In the genomic region with DNA sequence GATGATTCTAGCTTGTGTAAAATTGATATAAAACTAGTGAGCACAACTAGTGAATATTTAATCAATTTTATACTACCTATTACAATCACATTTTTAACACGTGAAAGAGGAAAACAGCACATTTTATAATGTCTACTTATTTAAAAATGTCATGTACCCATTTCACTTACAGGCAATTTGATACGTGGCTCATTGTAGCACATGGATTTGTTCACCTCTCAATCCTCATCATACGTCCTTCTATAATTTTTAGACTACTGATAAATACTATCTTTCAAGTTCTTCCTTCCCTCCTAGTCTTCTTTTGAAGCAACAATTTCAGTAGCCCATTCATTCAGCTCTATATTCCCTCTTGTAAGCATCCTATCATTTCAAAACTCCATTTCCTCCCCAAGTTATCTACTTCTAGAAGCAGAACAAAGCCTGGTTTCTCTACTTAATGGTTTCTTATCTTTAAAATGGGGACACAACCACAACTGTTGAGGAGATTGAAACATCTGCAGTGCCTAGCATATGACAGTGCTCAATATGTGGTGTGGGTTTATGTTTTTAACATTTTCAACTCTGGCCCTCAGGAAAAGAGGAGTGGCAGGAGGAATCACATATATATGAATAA, we compare ENCODE assay signal across 24 mouse cellular contexts. TPM values are rescaled to one million over a fixed set of nuclear protein-coding genes. Genes with fewer than 3 reads are reported as not detected.
"Had no signal": no experiment of that assay in that cellular context is flagged by ENCODE, and none has a peak within 500 bp of the region (broad histone marks: within the 10 kb centered on the region; RNA-seq: fewer than 3 reads in every experiment).

No protein-coding gene starts in this region.

- H3K27ac ChIP-seq: lung, embryonic 15.5 days; macrophage; midbrain, embryonic 12.5 days; neural tube, embryonic 13.5 days; neural tube, embryonic 15.5 days; stomach, embryonic 15.5 days; stomach, postnatal 0 days had no signal

- ATAC-seq: lung, postnatal 0 days; midbrain, embryonic 16.5 days had no signal

- H3K9ac ChIP-seq: lung, embryonic 15.5 days; midbrain, embryonic 12.5 days; neural tube, embryonic 13.5 days; neural tube, embryonic 15.5 days; stomach, embryonic 15.5 days had no signal

- H3K4me1 ChIP-seq: lung, embryonic 15.5 days; midbrain, embryonic 12.5 days; neural tube, embryonic 13.5 days; neural tube, embryonic 15.5 days; stomach, embryonic 15.5 days had no signal

- H3K36me3 ChIP-seq: lung, embryonic 15.5 days; midbrain, embryonic 12.5 days; neural tube, embryonic 13.5 days; neural tube, embryonic 15.5 days; stomach, embryonic 15.5 days had no signal

- H3K4me2 ChIP-seq: lung, embryonic 15.5 days; midbrain, embryonic 12.5 days; neural tube, embryonic 13.5 days; neural tube, embryonic 15.5 days; stomach, embryonic 15.5 days had no signal

- H3K9me3 ChIP-seq: lung, embryonic 15.5 days; midbrain, embryonic 12.5 days; neural tube, embryonic 13.5 days; neural tube, embryonic 15.5 days; stomach, embryonic 15.5 days had no signal

- H3K4me3 ChIP-seq: lung, embryonic 15.5 days; midbrain, embryonic 12.5 days; myocyte; neural tube, embryonic 13.5 days; neural tube, embryonic 15.5 days; stomach, embryonic 15.5 days had no signal

- DNase-seq: lung, adult 2 months; lung, postnatal 14 days; lung, postnatal 36 days; midbrain, embryonic 14.5 days; retina, postnatal 1 day; right cerebral cortex, adult 18-20 months; right cerebral cortex, postnatal 25 days; right cerebral cortex, postnatal 4 days; thymus, adult 2 months; thymus, postnatal 25 days; thymus, postnatal 4 days had no signal

- H3K27me3 ChIP-seq: lung, embryonic 15.5 days; neural tube, embryonic 15.5 days; stomach, embryonic 15.5 days had no signal

RNA-seq across cellular contexts. Expression of a gene that starts 12.3 kb away (rescaled TPM):
- total RNA-seq: megakaryocyte, adult 5-6 weeks had no signal
- polyA plus RNA-seq: macrophage; midbrain, embryonic 14.5 days; neural tube, embryonic 11.5 days; small intestine, adult 2 months had no signal
